Mouse (Mus musculus): Measurements from ENCODE around the gene Med22.

Med22 gene

DNA sequence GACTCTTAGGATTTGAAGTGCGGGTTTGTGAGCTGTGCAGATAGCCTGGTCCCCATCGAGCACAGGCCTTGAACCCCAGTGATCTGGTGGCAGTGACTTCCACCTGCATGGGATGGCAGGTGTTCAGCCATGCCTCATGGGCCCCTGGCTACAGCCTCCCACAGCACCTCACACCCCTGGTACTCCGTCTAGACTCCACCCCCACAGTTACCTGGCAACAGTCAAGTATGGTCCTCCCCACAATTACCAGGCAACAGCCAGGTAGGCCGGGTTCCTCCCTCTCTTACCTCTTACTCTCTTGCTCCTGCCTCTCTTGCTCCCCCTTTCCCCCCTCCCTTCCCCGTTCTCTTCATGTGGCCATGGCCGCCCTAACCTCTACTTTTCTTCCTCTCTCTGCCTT, 39.8 kb downstream of the Med22 start:
- no peak for DNase-seq (ENCODE audit: extremely low spot score, low read depth, low spot score)

DNA sequence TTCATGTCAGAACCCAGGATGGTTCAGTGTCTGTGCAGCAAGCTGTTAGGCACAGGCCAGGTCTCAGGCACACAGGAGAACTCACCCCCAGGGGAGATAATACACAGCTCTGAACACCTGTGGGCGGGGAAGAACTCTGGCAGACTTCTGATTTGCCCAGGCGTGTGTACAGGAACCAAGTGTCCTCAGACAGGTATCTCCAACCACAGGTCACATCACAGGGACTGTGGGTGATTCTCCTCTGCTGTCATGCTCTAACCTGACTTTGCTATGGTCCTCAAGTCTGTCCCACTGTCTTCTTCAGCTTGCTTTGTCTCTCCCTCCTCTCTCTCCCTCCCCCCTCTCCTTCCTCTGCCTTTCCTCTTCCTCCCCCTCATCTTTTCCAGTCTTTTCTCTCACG, 45.6 kb downstream of the Med22 start, which contains the start of gene Abo:
TSS of gene Abo (minus strand) at position 101 of the 400 bp plus-strand sequence.
- no peak for DNase-seq (ENCODE audit: extremely low spot score, low read depth, low spot score)

DNA sequence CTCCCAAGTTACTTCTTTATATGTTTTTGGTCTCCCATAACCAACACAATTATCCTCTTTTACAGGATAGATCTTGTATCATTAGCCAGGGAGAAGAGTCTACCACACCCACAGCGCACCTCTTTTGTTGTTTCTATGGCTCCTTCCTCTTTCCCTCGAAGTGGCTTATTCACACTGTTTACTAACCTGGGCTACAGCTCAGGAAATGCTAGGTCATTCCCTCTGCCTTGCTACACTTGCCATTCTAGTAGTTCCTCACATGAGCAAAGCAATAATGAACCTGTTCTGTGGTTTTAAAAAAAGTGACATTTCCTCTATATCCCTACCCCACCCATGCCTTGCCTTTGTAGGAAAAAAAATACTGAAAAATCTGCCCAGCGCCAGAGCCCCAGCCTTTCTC, 47.6 kb downstream of the Med22 start:
- no peak for DNase-seq (ENCODE audit: extremely low spot score, low read depth, low spot score)

Measured in hindlimb bud, embryonic 11.5 days (tissue).